Mouse (Mus musculus) G1E-ER4 (cell line): ENCODE data around the gene Cd96. TPM values are rescaled to one million over a fixed set of nuclear protein-coding genes. Genes with fewer than 3 reads are reported as not detected.
"Not testable (repeated sequence)": the region's sequence is repeated elsewhere in the genome, so short reads cannot be mapped to it uniquely, and the experiment has no call there.

ENCODE experiments used
- GATA1 ChIP-seq: IDR thresholded peaks from one replicate; pipeline ENCODE4 v1.8.0; 2012; ENCODE audit warnings: low read length, inconsistent platforms
- polyA plus RNA-seq: library from polyadenylated mRNA; stranded (reverse); fragments of >175 nt; gene quantifications from 2 replicates; pipeline ENCODE4 v1.2.3, GENCODE M21; 2012

Gene Cd96
- not detected in 2 replicates for polyA plus RNA-seq

DNA sequence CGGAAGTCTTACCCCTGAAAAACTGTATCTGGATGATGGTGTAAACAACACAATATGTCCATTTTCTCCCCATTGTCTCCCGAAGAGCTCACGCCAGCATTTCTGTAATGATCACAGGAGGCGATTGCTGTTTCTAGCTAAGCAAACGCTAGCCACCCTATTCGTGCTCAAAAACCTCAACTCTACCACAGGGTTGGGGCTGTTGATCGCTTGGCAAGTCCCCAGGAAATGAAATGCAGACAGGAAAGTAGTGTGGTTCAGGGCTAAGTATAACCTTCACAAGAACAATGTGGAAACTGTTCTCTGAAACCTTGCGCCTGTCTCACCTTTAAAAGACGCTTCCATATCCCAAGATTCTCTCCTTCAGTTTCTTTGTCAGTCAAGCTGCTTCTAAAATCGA lies at the start of gene Cd96:
Gene Cd96 (minus strand): TSS at position 232 of the 400 bp plus-strand sequence.
- TF ChIP-seq GATA1, result no peak

DNA sequence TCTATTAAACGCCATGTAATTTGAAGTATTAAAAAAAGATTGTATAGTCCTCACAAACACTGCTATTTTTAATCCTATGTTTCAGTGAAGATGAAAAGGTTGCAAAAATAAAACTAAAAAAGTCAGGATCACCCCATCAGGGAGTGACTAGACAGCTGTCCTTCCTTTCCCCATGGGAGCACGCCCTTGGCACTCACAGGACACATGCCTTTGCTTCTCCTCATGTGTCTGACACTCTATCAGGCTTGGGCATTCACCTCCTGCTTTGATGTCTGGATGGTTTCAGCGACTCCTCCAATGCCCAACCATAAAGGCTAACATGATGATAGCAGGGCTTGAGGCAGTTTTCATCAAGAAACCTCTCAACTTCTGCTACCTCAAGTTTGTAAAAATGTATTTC lies 46.9 kb upstream of the Cd96 start:
- TF ChIP-seq GATA1, result no peak

DNA sequence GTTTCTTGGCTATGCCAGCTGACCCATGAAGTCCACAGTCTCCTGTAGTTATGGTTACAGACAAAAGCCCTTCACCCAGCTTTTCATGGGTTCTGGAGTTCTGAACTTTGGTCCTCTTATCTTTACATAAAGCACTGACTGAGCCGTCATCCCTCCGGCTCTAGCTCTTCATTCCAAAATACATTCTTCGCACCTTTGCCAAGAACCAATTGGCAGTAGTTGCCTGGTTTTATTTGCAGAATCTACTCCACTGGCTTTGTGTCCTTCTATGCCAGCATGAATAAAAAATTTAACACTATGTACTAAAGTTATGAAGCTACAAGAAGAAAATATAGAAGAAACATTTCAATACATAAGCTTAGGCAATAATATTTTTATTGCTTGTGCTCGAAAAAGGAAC lies 45.3 kb upstream of the Cd96 start:
- TF ChIP-seq GATA1, result no peak

DNA sequence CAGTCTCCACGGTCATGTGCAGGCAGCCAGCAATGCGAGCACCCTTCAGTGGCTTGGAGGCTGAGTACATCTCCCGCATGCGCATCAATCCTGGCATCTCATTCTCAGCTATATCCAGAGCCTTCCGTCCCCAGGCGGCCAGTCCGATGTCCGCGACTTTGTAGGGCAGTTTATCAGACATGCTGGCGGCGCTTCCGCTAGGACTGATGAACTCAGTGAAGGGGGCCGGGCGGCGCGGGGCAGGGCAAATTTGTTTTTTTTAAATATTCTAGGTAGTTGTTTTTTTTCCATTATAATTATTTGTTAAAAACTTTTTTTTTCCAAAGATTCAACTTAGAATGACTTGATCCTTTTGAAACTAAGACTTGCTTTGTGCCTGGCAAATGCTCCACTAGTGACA lies 34.8 kb upstream of the Cd96 start, which contains the start of gene Gm4737:
Gene Gm4737 (minus strand): TSS at position 246 of the 400 bp plus-strand sequence.
- not testable (repeated sequence) for TF ChIP-seq GATA1

DNA sequence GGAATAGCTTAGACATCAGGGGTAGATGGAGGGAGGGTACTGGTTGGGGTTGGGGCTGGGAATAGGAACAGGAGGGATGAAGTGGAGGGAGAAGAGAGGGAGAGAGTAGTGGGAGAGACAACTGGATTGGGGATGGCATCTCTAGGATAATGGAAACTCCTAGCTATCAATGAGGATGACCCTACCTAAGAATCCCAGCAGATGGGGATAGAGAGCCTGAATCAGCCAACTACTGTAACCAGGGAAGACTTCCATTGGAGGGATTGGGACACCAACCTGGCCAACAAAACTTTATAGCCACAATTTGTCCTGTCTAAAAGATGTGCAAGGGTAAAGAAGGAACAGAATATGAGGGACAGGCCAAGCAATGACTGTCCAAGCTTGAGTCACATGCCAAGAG lies 31.1 kb upstream of the Cd96 start:
- no peak for TF ChIP-seq GATA1

DNA sequence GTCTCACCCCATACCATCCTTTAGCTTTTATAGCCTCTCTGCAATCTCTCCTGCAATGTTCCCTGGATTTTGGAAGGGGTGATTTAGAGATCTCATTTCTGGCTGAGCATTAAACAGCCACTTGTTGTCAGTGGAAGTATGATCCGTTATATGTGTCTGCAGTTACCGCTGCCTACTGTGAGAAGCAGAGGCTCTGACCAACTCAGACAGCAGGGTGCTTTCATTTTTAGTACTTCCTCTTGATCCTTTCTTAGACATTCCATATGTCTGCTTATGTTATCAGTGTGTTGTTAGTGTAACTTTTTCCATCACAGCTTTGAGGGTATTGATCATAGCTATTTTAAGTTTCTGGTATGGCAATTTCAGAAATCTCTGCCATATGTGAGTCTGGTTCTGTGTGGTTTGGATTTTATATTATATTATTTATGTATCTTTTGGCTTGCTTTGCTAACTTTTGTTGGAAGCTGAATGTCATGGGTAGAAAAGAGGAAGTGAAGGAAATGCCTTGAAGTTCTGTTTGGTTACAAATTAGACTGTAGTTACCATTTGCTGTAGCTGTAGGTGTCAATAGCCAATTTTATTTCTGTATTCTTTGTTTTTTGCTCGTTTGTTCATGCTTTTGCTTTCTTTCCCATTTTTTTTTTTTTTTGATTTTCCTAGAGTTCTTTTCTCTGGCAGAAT lies 28.8 kb upstream of the Cd96 start:
- no peak for TF ChIP-seq GATA1

DNA sequence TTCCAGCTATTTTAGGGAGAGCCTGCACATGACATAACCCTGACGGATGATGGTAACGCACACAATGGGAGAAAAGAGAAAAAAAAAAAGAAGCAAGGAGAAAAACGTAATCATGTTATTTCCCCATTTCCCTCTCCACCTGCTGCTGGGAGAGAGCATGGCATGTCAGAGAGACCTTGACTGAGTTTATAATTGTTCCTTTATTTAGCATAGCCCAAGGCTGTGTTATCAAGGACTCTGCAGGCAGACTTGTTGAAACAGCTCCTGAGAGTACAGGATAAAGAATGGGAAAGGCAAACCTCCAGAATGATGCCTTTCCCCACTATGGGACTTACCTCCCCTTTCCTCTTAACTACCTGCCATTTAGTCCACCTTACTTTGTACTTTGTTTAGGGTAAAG lies 26.9 kb upstream of the Cd96 start:
- TF ChIP-seq GATA1, result no peak

DNA sequence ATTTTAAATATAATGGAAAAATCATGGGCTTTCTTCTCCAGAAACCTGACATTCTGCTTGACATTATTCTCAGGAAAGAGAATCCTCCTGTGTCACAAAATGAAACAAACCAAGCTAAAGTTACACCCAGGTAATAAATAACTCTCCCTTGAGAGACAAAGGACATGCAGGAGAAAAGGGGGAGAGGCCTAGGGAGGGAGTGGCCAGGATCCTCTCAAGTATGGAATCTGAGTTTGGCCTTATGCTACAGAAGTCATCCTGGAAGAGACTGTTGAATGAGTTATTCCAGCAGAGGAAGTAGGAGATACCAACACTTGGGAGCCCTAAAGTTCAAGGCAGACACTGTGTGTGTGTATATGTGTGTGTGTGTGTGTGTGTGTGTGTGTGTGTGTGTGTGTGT lies 2.2 kb upstream of the Cd96 start:
- TF ChIP-seq GATA1, result no peak

DNA sequence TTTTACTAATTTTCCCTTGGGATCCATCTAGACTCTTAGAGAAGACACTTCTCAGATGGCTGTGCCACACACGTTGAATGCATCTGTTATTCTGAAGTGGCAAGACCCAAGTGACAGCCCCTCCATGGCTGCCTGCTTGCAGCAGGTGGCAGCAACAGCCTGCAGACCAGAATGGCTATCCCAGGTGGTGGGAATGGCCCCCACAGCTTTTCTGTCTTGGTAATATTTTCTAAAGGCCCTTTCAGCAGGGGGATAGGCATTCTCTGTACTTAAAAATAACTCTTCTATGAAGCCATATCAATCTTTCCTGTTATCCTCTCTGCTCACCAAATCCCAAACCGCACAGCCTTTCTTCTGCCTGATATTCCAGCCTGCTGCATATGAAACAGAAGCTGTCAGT lies 1.4 kb upstream of the Cd96 start:
- no peak for TF ChIP-seq GATA1

DNA sequence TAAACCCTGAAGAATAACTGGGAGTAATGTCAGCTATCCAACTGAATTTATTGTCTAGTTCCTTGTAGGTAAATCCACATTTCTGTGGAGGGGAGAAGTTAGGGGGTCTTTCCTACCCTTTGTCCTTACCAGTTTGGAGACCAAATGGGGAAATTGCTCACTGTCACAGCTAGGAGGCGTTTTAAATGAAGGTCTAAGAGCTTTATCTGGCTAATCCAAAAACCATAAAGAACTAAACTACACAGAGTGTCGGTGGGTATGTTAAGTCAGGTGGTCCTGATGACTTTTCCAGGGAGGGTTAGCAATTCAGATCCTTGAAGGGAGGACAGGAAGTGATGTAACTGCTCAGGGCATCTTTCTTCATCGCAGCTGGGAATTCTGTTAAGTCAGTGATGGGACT lies 556 bp upstream of the Cd96 start:
- TF ChIP-seq GATA1, result no peak

DNA sequence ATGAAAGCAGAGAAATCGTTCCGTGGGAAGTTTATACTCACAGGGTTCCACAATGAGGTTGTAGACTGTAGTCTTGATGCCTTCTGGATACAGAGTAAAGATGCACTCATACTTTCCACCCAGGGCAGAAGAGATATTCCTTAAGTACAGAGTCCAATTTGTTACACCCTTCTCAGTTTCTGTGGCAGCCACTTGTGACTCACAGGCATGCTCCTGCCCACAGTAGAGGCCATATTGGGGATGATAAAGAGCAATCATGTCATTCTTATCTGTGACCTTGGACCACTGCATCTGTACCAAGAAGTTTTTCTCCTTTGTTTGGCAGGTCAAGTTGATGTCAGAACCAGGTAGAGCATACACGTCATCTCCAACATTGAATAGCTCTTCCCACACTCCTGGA lies 2.4 kb downstream of the Cd96 start:
- no peak for TF ChIP-seq GATA1

DNA sequence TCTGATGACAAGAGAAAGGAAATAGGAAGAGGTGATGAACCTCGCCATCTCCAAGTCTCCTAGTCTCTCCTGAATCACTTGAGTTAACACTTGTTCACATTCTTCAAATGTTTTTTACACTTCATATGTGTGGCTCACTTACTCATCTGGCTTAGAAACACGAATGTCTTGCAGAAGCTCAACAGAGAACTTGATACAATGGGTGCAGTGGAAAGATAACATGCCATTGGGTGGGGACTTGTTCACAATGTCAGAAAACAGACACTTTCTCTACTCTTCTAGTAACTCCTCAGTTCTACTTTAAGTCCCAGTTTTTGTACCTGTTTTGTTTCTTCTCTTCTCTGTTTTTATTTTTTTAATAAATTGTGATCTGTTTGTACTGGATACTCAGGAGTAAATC lies 5.3 kb downstream of the Cd96 start:
- TF ChIP-seq GATA1, result no peak

DNA sequence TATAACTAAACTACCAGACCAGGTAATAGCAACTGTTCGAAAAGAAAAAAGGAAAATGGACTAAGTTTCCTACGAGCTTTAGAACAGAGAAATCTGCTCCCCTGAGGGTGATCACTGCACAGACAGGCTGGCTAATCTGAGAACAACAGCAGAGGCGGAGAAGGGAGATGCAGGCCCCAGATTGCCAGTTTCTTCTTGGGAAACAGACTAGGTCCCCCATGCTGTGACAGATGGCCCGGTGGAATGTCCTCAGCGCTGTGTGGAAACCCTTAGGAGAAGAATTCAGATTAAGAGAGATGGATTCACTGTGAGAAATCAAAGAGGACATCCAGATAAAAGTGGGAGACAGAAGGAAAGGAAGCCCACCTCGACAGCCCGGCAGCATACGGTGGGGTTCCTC lies 10.5 kb downstream of the Cd96 start:
- TF ChIP-seq GATA1, result no peak

DNA sequence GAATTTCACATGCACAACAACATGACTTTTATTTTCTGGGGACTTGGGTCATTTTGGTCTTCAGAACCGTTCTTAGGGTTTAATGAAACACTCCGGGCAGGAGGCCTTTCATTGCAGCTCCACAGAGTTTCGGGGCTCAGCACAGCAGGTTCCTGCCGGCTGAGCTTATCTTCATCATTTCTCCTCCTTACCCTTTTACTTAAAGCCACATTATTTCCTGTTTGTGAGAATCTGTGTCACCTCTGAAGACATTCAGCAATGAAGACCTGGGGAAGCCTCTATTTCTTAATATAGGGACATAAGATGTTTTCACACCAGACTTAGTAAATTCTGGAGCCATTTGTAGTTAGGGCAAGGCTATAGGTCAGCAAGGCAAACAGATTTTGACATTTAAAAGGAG lies 12.6 kb downstream of the Cd96 start:
- TF ChIP-seq GATA1, result no peak

DNA sequence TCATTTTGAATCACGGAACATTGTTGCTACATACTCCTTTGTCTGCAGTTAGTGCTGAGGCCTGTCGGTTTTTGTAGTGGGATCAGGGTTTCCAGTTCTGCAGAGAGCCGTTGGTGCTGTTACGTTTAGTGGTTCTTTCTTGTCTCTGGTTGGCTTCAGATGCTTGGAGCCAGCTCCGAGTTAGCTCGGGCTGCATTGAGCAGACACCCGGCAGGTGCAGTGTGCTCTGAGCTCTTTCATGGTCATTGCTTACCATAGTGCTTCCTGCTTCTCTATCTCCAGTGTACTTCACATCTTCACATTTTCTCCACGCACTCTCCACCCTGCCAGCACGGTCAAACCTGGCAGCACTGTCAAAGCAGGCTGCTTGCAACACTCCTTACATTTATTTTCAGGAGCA lies 15.6 kb downstream of the Cd96 start:
- no peak for TF ChIP-seq GATA1

DNA sequence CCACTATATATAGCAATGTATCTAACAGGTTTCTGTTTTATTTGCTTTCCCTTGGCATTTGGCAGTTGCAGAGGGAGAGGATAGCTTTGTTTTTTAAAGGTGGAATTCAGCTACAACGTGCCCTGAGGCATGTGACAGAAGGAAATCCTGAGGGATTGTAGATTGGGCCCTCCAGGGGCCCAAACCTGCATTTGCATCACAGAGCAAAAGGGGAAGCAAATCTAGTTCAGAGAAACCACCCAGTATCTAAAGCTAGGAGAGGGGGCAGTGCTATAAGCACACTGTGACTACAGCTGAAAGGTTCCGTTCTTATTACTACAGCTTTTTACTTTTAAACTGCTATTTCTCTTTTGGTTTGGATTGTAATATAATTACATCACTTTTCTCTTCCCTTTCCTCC lies 18.3 kb downstream of the Cd96 start:
- TF ChIP-seq GATA1, result no peak

DNA sequence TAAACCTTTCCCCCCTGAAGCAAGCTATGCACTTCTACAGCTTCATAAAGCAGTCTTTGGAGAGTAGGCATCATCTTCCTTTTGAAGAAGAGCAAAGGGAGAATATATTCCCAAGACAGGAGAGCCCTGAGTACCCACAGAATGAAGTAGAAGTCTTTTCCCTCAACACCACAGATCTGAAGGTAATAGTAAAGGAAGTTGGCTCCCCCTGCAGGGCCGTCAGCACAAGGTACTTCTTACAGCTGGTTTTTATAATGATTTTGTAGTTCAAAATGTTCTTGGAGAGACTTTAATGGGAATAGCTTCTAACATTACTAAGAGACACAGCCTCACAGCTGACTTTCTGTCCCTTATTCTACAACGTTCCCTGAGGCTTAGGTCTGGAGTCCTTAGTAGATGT lies 19.8 kb downstream of the Cd96 start:
- TF ChIP-seq GATA1, result no peak

DNA sequence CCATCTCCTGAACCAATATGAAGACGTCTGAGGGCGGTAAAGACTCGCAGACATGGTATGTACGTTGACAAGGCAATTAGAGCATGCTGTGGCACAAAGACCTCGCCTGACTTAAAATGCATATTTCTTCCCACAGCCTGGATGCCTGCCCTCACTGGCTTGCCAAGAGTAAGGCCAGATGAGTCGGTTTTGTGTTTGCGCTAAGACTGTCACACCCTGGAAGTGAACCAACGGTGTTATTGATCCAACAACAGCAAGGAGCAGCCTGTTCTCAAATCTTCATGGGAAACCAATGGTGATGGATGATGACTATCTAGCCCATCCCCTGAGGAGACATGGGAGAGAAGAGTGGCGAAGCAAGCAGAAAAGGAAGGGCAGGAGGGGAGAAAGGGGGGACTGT lies 22.6 kb downstream of the Cd96 start:
- no peak for TF ChIP-seq GATA1

DNA sequence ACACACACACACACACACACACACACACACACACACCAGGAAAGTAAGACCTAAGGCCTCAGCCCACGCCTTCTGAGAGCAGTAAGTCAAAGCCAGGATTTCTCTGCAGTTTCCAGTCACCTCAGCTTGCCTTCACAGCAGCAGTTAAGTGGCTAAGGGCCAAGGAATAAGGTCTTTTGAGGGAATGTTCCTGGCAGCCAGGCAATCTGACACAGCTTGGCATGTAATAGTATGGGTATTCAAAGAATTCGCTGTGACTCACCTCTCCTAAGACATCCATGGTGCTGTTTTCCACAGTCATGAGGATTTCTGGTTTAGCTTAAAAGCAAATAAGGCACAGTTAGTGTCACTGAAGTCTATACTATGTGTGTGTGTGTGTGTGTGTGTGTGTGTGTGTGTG lies 25.6 kb downstream of the Cd96 start:
- TF ChIP-seq GATA1, result no peak
